Mouse (Mus musculus) CH12.LX (cell line): Measurements from ENCODE around the gene Ttc7.

Source experiments
- CHD1 ChIP-seq: IDR thresholded peaks from 2 replicates; pipeline ENCODE4 v1.6.1; 2012; ENCODE audit warnings: low read depth, low read length, improper control_type of control experiment, inconsistent platforms
- CHD2 ChIP-seq: IDR thresholded peaks from 2 replicates; pipeline ENCODE4 v1.6.1; 2011; ENCODE audit warnings: low read length, improper control_type of control experiment
- CTCF ChIP-seq, 2 experiments: IDR thresholded peaks in 1 of 2; conservative IDR thresholded peaks in 1 of 2; 2 replicates each; pipeline ENCODE4 v1.5.1; 2011 to 2012; ENCODE audit warnings: low read depth in 2 of 2, low read length in 2 of 2, improper control_type of control experiment in 1 of 2, inconsistent platforms in 1 of 2, mild to moderate bottlenecking in 1 of 2, moderate library complexity in 1 of 2
- E2F4 ChIP-seq: IDR thresholded peaks from 2 replicates; pipeline ENCODE4 v1.6.1; 2011; ENCODE audit warnings: low read depth, low read length, improper control_type of control experiment; ENCODE audit not compliant: insufficient replicate concordance
- EP300 ChIP-seq: IDR thresholded peaks from 2 replicates; pipeline ENCODE4 v1.6.1; 2011; ENCODE audit warnings: low read length, improper control_type of control experiment
- IRF4 ChIP-seq: IDR thresholded peaks from 2 replicates; pipeline ENCODE4 v1.6.1; 2014; ENCODE audit warnings: low read depth, mild to moderate bottlenecking, inconsistent platforms, low read length, improper control_type of control experiment
- MAZ ChIP-seq: IDR thresholded peaks from 2 replicates; pipeline ENCODE4 v1.6.1; 2012; ENCODE audit warnings: low read depth, mild to moderate bottlenecking, inconsistent platforms, low read length, improper control_type of control experiment, moderate library complexity
- MXI1 ChIP-seq: IDR thresholded peaks from 2 replicates; pipeline ENCODE4 v1.6.1; 2011; ENCODE audit warnings: mild to moderate bottlenecking, low read depth, low read length, improper control_type of control experiment
- MYC ChIP-seq: IDR thresholded peaks from 2 replicates; pipeline ENCODE4 v1.6.1; 2011; ENCODE audit warnings: low read depth, mild to moderate bottlenecking, improper control_type of control experiment, low read length
- POLR2A ChIP-seq: IDR thresholded peaks from 2 replicates; pipeline ENCODE4 v1.6.1; 2011; ENCODE audit warnings: low read depth, mild to moderate bottlenecking, improper control_type of control experiment, low read length
- RCOR1 ChIP-seq: conservative IDR thresholded peaks from 2 replicates; pipeline ENCODE4 v1.6.1; 2012; ENCODE audit warnings: low read depth, mild to moderate bottlenecking, inconsistent platforms, low read length, improper control_type of control experiment
- UBTF ChIP-seq: IDR thresholded peaks from 2 replicates; pipeline ENCODE4 v1.6.1; 2012; ENCODE audit warnings: low read depth, mild to moderate bottlenecking, inconsistent platforms, low read length, improper control_type of control experiment, moderate library complexity
- ZC3H11A ChIP-seq: IDR thresholded peaks from 2 replicates; pipeline ENCODE4 v1.6.1; 2012; ENCODE audit warnings: low read depth, mild to moderate bottlenecking, inconsistent platforms, low read length, improper control_type of control experiment
- ZKSCAN1 ChIP-seq: IDR thresholded peaks from 2 replicates; pipeline ENCODE4 v1.6.1; 2012; ENCODE audit warnings: low read depth, inconsistent platforms, low read length, improper control_type of control experiment, borderline replicate concordance

- peak; percentile 24; the same call in 1 of the 2 replicates for TF ChIP-seq CHD2
- TF ChIP-seq E2F4: no peak
- TF ChIP-seq CTCF (conservative IDR thresholded peaks at IDR 0.05 in 1 of 2, IDR thresholded peaks at IDR 0.05 in 1 of 2; ENCODE audit: low read depth in 2 of 2, low read length in 2 of 2): no peak
- TF ChIP-seq POLR2A: no peak
- TF ChIP-seq EP300: no peak
- TF ChIP-seq MAZ: no peak
- no peak for TF ChIP-seq ZKSCAN1
- TF ChIP-seq ZC3H11A: no peak
- no peak for TF ChIP-seq MXI1
- TF ChIP-seq RCOR1: no peak
- TF ChIP-seq MYC: no peak
- TF ChIP-seq IRF4: peak; percentile 32; the same call in 1 of the 2 replicates
- no peak for TF ChIP-seq CHD1
- no peak for TF ChIP-seq UBTF
Measured at GRCm38 (mm10) chr17:87352106-87352897, 69.6 kb downstream of the Ttc7 start.
